Mouse (Mus musculus) olfactory bulb, adult 2 months (tissue): ENCODE data around the gene Rptor.

Source experiments
- CTCF ChIP-seq: fragments of 200-500 bp; IDR thresholded peaks from 2 replicates; pipeline ENCODE4 v1.5.1; 2012; ENCODE audit warnings: low read depth, mild to moderate bottlenecking, low read length, moderate library complexity; ENCODE audit not compliant: insufficient read depth
- POLR2A ChIP-seq: fragments of 200-500 bp; IDR thresholded peaks from 2 replicates; pipeline ENCODE4 v1.6.1; 2012; ENCODE audit warnings: mild to moderate bottlenecking, low read depth, low read length, moderate library complexity; ENCODE audit not compliant: insufficient read depth

- TF ChIP-seq POLR2A (no peak), CTCF (no peak)
Measured at GRCm38 (mm10) chr11:119612179-119612578, 9.5 kb downstream of the Rptor start.
